Mouse (Mus musculus) heart, adult 2 months (tissue): Measurements from ENCODE around the gene Zfp618.

Source experiments
- CTCF ChIP-seq: fragments of 200-600 bp; IDR thresholded peaks from 2 replicates; pipeline ENCODE4 v1.8.1; 2022; ENCODE audit warnings: antibody characterized with exemption, mild to moderate bottlenecking, moderate library complexity
- POLR2A ChIP-seq: fragments of 200-500 bp; IDR thresholded peaks from 2 replicates; pipeline ENCODE4 v1.6.1; 2011; ENCODE audit warnings: mild to moderate bottlenecking, low read depth, low read length, control low read depth; ENCODE audit not compliant: insufficient read depth

DNA sequence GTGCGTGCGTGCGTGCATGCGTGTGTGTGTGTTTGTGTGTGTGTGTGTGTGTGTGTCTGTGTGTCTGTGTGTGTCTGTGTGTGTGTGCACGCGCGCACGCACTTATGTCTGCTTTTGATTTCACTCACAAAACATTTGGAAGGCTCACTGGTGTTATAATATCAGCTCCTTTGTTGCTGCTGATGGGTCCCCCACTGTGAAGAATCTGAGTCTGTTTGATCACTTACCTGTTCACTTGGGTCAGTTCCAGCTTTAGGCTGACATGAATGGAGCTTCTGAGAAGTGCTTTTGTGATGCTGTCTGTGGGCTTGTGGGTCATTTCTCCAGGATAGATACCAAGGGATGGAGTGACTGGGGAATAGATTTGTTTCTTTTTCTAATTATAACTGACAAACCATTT lies 140.3 kb downstream of the Zfp618 start:
- no peak for TF ChIP-seq POLR2A
- TF ChIP-seq CTCF, result no peak
